Mouse (Mus musculus) erythroblast, embryonic 14.5 days (primary cell): ENCODE measurements around the gene Trub1.

Experiments
- GATA1 ChIP-seq: IDR thresholded peaks from 2 replicates; pipeline ENCODE4 v1.6.1; 2012; ENCODE audit warnings: low read length, inconsistent platforms, mixed read lengths
- TAL1 ChIP-seq: IDR thresholded peaks from 3 replicates; pipeline ENCODE4 v1.6.1; 2012; ENCODE audit warnings: low read length, inconsistent platforms, mixed read lengths

- TF ChIP-seq TAL1 (no peak), GATA1 (no peak)
Observed at GRCm38 (mm10) chr19:57451762-57452161, 950 bp upstream of the Trub1 start.
